Mouse (Mus musculus) B cell, adult 2 months (primary cell): Measurements from ENCODE around the gene C130050O18Rik.
"Not testable (repeated sequence)": the region's sequence is repeated elsewhere in the genome, so short reads cannot be mapped to it uniquely, and the experiment has no call there.

Experiments used
- DNase-seq, 2 experiments: peaks; one replicate each; pipeline ENCODE4 v3.0.0; 2022

C130050O18Rik gene

DNA sequence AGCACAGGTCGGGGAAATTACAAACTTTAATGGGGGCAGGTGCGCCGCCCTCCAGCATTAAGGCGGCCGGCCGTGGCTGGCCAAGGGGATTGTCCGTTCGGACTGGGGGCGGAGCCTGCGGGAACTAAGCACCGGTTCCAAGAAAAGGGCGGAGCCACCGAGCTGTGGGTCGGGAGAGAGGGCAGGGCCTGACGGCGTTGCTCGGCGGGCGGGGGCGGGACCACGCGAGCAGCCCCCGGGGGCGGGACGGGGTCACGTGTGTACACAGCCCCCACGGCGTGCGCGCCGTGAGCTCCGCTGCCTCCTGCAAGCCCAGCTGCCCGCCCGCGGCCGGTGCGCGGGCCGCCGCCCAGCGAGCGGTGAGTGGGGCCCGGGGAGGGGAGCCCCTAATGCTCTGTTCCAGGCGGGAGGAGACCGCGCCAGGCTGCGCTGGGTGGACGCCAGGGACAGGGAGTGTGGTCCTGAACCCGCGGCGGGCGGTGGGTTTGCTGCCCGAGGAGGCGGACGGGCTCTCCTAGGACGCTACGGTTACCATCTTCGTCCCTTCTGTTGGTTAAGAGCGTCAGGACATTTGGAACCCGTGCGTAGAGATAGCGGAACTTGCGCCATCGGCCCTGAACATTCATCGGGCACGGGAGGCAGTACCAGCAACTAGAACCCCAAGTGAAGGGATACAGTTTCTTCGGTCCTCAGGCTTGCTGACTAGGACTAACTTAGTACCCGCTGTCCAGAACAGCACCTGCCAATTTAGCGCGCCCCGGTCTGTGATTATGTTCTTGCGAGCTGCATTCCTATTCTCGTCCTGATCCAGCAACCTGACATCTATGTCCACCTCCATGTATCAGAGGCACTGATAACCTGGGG lies 24.5 kb upstream of the C130050O18Rik start:
- DNase-seq, result peak; percentile 69

DNA sequence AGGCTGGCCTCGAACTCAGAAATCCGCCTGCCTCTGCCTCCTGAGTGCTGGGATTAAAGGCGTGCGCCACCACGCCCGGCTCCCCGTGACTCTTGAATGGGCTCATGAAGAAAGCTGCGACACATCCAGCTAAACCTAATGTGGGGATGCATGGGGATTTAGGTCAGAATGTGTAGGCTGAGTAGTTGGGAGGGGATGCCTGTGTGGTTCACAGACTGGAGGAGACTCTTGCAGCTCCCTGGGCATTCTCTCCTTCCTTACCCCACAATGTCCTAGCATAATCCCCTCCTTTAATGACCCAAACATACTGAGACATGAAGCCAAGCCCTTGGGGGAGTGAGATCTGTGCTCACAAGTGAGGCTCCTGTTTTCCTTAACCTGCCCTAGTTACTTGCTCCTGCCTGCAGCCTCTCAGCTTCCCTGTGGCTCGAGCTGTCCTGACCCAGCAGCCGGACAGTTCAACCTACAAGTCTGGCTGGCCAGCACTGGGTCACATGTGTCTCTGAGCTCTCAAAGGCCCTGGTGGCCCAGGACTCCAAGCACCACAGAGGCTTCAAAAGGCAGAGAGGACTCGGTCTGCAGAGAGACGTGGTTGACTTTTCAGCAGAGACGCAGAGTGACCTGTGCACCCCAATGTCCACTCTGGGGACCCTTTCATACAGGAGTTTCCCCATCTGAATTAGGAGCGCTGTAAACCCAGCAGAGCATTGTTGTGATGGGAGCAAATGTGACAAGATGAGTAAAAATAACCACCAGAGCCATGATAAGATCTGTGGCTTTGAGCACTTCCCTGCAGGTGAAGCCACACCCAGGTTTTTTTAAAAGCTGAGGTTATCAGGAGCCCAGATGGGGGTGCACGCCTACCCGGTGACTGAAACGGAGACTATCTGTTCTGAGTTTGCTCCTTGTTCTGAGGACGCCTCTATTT lies 23.2 kb upstream of the C130050O18Rik start:
- DNase-seq, result peak; percentile 56 to 65

DNA sequence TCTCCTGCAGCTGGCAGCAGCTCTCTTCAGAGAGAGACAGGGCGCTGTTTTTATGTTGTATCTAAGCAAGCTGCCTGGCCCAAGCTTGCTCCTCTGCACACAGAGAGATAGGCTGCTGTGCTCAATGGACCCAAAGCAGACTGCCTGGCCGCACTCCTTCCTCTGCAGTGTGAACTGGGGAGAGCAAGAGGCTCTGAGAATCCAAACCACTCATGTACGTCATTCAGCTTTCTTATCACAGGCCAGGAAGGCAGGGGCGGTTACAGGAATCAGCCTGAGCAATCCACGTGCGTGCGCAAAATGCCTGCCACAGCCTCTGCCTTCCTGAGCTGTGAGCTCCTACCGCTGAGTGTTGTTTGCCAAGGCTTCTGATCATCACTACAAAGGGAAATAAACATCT lies 22.3 kb upstream of the C130050O18Rik start:
- peak; percentile 45 to 46 for DNase-seq

DNA sequence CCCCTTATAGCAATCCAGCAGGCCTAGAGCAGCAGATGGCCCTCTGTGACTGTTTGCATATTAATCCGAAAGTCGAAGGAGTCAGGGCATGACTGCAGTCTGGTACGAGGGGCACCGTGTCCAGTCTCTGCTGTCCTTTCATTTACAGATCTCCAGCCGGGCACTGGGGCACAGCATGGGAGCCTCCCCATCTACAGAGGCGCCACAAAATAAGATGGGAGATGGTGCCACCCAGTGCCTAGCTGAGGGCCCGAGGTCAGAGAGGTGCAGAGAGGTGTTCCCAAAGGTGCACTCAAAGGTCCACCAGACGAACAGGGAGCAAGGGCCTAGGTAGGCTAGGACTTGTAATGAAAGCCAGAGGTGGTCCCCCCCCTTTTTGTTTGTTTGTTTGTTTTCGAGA lies 21.8 kb upstream of the C130050O18Rik start:
- DNase-seq, result no peak

DNA sequence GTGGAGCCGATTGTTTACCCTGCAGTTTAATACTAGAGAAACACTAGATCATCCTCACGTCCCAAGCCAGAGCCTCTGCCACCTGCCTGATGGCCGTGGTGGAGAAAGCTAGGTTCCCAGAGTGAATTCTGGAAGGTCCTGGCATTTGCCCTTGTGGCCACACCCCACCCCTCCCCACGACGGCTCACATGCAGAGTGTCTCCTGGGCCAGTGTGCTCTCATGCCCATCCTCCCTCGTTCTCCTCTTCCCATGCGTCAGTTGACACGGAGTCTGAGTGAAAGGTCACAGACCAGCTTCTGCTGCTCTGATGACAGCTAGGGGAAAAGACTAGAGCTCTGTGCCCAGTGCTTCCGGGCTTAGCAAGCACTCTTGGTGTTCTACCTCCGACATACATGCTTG lies 20.5 kb upstream of the C130050O18Rik start:
- DNase-seq, result no peak

DNA sequence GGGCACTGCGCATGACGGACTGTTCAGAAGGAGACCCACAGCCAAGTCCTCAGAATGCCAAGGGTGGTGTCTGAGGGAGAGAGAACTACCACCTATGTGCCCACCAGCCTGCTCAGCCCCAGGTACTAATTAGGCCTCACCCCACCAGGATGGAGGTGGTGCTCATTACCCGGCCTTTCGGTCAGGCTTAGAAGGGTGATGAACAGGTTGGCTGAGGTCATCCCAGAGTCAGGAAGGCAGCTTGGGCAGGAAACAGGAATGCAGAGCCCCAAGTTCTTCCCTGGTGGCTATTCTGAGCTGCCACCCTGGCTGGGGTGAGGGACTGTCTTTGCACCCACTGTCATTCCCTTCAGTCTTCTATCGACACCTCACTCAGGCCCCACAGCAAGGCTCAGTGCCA lies 19.0 kb upstream of the C130050O18Rik start:
- DNase-seq, result no peak

DNA sequence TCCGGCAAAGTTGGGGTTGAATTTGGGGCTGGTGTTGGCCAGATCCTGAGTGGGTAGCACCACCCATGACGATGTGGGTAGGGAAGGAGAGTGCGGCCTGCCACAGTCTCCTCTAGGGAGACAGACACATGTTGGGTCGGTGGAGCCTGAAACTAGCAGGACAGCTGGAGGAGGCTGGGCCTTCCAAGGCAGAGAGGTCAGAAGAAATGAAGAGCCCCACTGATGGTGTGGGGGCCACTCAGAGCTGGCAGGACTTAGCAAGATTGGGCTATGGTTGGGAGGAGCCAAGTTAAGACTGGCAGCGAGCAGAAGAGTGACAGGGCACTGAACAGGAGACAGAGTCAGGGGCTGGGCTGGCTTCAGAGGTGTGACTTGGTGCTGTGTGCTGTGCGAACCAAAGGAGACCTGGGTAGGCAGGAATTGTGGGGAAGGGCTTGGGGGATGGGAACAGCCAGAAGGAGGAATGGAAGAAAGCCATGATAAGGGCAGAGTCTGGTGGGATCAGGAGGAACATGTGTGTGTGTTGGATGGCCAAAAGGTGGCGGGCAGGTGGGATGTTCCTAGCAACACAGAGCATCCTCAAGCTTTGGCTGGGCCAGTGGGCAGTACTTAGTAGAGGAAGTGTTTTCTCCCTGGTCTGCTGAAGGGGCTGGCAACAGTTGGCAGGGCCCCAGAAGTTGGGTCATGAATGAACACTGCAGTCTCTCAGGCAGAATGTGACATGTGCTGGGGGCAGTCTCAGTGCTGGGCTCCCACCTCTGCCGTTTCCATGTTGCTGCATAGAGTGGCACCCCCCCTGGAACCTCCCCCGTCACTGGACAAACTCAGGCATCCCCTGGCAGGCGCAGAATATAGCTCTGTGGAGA lies 17.5 kb upstream of the C130050O18Rik start:
- DNase-seq, result no peak

DNA sequence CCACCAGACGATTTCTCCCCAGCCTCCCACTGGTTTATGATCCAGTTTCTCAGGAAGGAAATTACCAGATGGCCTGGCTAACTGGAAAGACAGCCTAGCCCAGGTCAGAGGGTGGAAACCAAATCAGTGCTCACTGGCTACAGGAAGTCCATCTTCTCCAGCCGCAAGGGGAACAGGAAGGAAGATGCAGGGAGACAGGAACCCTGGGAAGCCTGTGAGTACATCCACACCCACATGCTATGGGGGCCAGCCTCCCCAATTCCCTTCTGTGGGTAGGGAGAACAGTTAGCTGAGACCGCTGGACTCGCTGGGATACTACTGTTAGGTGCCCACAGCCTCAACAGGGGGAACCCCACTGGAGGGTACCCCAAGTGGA lies 16.9 kb upstream of the C130050O18Rik start:
- no peak for DNase-seq

DNA sequence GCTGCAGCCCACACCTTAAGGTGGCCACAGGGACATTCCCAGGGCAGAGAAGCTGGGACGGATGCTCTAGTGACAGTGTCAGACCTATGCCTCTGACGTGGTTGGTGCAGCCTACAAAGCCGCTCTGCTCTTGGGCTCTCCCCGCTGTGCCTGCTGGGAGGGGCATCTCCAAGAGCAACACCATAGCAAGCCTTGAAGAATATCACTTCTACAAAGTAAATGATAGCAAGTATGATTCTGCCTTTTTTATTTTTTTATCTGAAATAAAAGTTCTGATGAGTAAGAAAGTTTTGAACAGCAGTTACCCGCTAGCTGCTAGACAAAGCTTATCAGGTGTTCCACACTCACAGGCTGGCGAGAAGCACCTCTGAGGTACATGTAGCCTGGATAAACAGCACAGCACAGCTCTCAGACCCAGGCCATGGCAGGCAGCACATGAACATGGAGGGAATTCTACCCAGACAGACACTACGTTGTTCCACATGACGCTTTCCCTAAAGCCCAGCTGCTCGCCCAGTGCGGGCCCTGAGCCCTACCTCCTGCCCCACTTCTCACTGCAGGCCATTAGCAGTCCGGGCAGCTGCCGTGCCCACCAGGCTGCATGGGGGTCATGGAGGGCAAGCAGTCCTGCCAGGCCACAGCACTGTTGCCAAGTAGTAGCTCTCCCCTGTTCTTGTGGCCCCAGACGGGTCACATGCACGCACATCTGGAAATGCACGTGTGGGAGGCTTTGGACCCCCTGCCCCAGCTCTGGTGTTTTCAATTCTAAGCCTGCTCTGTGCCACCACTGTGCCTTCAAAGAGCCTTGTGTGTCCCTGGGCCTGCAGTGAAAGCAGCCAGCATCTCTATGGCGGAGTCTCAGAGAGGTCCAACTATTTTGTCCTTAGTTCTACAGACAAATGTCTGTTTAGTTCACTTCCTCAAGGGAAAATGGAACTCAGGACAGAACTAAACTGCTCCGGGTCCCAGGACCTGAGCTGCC lies 16.1 kb upstream of the C130050O18Rik start:
- no peak for DNase-seq

DNA sequence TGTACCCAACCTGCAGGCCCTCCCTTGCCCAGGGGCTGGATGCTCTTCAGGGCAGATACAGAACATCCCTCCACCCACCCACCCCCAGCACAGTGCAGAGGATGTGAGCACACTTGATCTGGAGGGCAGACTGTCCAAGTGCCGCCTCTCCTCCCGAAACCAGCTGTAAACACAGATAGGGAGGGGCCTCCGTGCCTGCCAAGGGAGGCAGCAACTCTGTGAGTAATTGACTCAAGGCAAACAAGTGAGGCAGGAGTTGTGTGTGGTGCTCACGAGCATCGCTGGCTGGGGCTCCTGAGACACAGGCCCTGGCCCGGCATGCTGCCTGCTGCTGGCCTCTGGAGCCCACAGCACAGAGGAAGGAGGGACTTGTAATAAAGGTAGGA lies 15.4 kb upstream of the C130050O18Rik start:
- DNase-seq, result no peak

DNA sequence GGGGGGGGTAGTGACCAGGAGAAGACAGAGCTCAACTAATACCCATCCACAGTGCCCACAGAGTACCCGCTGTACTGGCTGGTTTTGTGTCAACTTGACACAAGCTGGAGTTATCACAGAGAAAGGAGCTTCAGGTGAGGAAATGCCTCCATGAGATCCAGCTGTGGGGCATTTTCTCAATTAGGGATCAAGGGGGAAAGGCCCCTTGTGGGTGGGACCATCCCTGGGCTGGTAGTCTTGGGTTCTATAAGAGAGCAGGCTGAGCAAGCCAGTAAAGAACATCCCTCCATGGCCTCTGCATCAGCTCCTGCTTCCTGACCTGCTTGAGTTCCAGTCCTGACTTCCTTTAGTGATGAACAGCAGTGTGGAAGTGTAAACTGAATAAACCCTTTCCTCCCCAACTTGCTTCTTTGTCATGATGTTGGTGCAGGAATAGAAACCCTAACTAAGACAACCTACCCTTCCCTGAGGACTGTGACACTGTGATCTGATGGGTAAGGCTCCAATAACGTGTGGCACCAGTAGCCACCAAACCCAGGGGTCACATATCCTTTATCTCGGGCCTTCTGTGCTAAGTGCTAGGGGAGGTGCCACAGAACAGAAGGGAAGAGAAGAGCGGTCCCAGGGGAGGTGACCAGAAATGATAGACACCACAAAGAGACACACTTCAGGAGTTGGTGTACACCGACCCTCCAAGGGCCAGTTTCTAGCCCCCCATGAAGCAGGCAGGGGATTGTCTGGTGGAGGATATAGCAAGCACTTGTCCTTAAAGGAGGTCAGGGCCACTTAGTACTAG lies 14.6 kb upstream of the C130050O18Rik start:
- not testable (repeated sequence) for DNase-seq

DNA sequence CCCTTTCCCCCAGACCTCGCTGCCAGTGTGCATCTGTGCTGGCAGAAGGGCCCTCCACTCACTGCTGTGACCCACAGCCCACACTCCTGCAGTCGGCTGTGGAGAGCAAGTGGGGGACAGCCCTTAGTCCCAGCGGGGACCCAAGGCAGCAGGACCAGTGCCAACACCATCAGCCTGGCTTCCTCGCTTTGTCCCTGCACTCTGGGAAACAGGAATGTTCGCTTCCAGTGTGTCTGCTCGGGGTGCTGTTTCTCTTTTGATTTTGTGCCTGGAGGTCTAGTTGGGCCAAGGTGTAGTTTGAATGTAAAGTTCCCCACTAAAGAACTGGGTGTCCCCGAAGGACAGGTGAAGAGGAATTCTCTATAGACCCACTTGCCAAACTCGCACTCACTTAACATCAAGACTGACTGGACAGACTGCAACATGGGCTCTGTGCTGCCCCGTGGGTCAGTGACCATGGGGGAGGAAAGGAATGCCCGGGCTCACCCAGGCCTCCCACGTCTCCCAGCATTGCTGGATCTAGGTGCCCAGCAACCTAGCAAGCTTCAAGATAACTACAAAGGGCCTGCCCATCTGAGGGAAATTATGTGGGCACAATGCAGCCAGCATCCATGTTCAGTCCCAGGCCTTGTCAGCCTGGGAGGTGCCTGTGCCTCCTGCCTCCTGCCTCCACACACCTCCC lies 13.6 kb upstream of the C130050O18Rik start:
- no peak for DNase-seq

DNA sequence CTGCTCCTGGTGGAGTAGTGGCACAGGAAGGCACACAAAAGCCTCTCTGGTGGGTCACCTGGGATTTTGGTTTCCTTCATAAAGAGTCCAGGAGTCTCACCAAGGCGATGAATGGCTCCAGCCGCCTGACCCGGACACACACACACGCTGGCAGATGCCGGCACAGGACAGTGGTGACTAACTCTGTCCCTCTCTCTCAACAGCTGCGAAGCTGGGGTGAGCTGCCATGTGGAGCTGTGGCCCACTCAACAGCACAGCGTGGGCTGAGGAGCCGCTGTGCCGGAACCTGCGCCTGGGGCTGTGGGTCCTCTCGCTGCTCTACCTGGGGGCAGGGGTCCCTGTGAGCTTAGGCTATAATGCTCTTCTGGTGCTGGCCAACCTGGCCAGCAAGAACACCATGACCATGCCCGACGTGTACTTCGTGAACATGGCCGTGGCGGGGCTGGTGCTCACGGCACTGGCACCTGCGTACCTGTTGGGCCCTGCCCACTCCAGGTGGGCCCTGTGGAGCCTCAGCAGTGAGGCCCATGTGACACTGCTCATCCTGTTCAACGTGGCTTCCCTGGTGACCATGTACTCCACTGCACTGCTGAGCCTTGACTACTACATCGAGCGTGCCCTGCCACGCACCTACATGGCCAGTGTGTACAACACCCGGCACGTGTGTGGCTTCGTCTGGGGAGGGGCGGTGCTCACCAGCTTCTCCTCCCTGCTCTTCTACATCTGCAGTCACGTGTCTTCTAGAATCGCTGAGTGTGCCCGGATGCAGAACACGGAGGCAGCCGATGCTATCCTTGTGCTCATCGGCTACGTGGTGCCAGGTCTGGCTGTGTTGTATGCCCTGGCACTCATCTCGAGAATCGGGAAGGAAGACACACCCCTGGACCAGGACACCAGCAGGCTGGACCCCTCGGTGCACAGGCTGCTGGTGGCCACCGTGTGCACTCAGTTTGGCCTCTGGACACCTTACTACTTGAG lies 12.6 kb upstream of the C130050O18Rik start:
- DNase-seq, result no peak

DNA sequence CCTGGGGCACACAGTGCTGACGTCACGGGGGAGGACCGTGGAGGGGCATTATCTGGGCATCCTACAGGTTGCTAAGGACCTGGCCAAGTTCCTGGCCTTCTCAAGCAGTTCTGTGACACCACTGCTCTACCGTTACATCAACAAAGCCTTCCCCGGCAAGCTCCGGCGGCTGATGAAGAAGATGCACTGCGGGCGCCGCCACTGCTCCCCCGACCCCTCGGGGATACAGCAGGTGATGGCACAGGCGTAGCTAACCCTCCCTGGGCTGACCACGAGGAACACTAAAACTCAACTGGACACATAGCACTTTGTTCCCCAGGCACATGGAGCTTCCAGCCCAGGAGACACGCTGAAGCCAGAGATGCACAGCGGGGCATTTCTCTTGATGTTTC lies 11.9 kb upstream of the C130050O18Rik start:
- DNase-seq, result no peak

DNA sequence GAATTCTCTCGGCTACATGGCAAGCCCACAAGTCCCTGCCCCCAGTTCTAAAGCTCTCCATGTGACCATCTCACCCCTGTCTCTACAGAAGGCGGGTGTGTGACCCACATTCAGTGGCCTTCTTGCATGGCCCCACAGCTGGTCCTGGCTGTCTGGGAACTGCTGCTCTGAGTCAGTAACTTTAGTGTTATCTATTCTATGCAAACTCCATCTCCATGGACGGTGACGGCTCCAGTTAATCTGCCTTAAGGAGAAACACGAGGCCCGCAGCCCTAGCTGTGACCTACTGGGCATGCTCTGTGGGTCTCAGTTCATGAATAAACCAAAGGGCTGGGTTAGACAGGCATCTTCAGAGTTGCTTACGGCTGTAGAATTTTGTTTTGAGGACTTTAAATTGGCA lies 10.7 kb upstream of the C130050O18Rik start:
- DNase-seq, result no peak

DNA sequence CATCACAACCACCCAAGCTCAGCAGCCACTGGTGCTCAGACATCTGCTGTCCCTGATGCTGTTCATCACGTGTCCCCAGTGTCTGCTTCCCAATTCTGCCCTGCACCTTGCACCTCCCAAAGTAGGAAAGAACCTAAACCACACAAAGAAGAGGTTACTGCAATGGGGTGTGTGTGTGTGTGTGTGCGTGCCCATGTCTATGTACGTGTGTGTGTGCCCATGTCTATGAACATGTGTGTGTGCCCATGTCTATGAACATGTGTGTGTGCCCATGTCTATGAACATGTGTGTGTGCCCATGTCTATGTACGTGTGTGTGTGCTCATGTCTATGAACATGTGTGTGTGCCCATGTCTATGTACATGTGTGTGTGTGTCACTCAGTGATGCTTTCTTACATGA lies 9.6 kb upstream of the C130050O18Rik start:
- no peak for DNase-seq

DNA sequence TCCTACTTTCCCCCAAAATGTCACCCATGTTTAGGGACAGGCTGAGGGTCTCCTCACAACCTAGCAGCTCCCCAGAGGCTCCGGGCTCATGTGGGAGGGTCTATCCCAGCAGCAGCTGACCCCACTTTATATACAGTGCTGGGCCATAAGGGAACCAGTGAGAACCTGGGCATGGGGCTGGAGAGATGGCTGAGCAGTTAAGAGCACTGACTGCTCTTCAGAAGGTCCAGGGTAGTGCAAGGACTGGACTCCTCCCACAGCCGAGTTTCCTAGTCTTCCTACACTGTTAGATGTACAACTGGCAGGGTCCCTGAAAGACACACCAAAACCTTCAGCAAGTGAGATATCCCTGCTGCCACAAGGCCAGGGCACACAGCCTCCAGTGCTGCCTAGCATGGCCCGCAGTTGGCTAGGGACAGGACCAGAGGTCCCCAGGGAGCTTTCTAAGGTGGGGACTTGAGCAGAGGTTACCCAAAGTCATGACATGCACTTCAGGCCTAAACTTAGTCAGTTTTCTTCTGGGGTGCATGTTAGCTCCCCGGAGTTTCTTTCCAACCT lies 7.6 kb upstream of the C130050O18Rik start:
- no peak for DNase-seq

DNA sequence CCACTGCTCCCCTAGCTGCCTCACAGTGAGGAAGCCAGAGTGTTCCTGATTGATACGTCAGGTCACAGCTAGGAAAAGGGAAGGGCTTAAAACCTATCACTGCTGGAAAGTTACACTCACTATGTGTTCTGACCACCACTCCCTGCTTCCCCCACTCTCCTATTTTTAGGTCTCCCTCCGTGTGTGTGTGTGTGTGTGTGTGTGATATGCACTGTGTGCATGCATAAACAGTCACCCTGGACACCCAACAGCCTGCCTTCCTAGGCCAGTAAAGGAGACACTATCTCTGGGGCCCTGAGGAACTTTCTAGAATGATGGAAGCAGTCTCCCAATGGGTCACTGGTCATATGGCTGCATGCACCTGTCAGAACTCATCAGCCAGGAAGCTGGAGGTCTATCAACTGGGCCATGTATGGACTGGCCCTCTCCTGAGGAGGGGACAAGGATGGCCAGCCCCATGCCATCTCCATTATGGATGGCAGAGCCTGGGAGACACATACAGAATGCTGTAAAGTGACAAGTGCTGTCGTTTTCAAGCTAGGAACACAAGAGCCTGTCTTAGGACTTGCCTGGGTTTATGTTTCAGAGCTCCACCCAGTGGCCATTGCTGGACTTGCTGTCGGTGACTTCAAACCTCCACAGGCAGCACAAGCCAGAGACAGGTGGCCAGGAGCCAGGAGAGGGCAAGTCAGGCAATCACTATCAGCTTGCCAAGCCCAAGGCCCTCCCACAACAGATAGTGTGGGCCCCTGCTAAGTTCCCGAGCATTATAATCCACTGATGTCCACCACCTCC lies 6.9 kb upstream of the C130050O18Rik start:
- DNase-seq, result peak; percentile 87 to 88
